Mouse (Mus musculus): ENCODE results near the gene Sox4.
A peak's percentile ranks its signal among the peaks of the same experiment; 100 is the strongest.

- no peak for TF ChIP-seq CTCF (IDR thresholded peaks at IDR 0.05; ENCODE audit: low read depth)
- peak; percentile 86 for TF ChIP-seq EP300 (IDR thresholded peaks at IDR 0.05; ENCODE audit: low read depth)
Observed at GRCm38 (mm10) chr13:28953581-28953991, at the start of gene Sox4.
